Mouse (Mus musculus) heart, adult 18-20 months (tissue): ENCODE data around the gene Plekho1. TPM values are rescaled to one million over a fixed set of nuclear protein-coding genes. Genes with fewer than 3 reads are reported as not detected.
A peak's percentile ranks its signal among the peaks of the same experiment; 100 is the strongest.

Experiments
- DNase-seq, 2 experiments: peaks; one replicate each; pipeline ENCODE4 v3.0.0; 2021 to 2022; ENCODE audit warnings: mixed read lengths in 1 of 2
- total RNA-seq, 2 experiments: library from RNA; stranded (reverse); gene quantifications; 2 replicates each; pipeline ENCODE4 v1.2.3; 2021

The Plekho1 gene
- total RNA-seq, 2 experiments from 2014 or later = 64.7 to 68.2 TPM

- DNase-seq = no peak
These were observed 12.7 kb upstream of the Plekho1 start for GRCm38 (mm10) chr3:96008463-96008862.

- DNase-seq = no peak
These were observed 5.8 kb upstream of the Plekho1 start for GRCm38 (mm10) chr3:96001560-96001959.

DNA sequence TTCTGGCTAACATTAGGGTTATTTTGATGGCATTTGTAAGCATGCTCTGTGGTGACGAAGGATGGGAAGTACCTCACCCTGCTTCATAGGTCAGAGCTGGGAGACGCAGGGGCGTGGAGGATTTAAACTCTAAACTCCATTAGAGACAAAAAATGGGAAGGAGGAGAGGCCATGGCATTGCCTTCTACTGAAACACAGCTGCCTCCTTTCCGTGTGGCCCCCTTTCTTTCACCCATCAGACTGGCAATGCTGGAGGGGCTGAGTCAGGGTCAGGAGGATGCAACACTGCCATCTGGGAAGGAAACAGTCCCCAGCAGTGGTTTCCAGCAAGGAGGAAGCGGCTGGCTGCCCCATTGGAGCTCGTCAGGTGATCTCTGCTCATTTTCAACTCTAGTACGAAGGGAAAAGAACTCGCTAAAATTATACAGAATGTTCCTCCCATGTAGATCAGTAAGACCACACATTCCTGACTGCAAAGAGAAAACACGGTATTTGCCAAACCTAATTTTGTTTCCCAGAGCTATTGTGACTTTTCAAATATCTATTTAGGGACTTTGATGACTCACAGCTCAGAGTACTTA, 5.2 kb upstream of the Plekho1 start:
- peak; percentile 54 for DNase-seq

- DNase-seq = peak; percentile 49 to 61
These were observed 4.4 kb upstream of the Plekho1 start for GRCm38 (mm10) chr3:96000080-96000632.

- DNase-seq = peak in 1 of 2 experiments; percentile 20
These were observed 3.7 kb upstream of the Plekho1 start for GRCm38 (mm10) chr3:95999308-96000079.

- peak; percentile 48 to 55 for DNase-seq
These were observed 1.5 kb upstream of the Plekho1 start for GRCm38 (mm10) chr3:95997203-95997721.

DNA sequence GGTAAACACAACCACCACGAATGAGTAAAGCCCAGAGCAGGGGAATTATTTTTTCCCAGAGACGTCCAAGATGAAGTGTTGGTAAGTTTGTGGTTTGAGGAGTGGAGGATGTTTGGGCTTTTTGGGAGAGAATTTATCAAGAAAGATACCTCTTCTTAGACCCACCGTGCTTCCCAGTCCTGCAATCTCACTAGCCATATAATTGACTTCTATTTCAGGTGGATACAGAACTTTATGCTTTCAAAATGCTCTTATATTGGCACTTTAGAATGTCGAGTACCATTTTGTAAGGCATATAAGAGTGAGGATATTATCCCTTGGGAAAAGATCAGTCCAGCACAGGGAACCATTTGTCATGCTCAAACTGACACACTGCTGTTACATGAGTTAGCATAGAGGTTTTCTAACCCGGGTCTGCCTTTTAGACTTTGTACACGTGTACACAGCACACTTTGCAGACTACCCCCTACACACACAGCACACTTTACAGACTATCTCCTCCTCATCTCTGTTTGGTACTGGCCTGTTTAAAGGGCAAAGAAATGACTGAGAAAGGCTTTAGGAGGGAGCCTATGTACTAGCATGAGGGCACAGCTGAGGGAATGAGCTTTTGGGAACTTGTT, 761 bp upstream of the Plekho1 start:
- no peak for DNase-seq

DNA sequence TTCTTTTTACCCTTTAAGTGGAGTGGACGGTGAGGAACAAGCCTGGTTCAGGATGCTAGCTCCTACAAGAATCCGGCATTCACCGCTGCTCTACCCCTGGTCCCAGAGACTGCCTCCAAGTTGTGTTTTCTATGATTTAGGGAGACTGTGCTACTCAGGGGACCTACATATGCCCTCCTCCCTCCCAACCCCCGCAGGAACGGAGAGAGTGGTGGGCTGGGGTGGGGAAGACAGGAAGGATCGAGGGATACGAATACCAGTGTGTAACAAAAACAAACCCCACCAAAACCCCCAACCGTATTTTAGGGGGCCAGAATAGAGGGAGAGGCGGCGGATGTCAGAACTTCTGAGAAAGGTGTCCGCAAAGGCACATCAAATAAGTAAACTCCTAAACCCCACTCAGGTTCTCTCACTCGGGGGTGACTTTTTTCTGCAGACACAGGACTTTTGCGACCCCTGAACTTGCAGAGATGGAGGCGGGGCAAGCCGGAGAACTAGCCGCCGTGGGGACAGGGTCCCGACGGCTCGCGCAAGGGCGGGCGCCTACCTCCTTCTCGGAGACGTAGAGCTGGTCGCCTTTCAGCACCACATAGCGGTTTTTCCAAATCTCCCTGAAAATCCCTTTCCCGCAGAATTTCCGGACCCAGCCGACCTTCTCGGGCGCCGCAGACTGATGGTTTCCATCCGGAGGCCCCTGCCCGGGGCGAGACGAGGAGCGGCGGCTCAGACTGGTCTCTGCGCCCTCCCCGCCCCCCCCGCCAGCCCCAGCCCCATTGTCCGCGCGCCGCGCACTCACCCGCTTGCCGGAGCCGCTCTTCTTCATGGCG, 613 bp downstream of the Plekho1 start:
- DNase-seq = peak in 1 of 2 experiments; percentile 77

GRCm38 (mm10) chr3:95994381-95994846, 1.4 kb downstream of the Plekho1 start:
- peak; percentile 62 to 69 for DNase-seq

- peak; percentile 72 to 75 for DNase-seq
These were observed 1.9 kb downstream of the Plekho1 start for GRCm38 (mm10) chr3:95993881-95994280.

DNA sequence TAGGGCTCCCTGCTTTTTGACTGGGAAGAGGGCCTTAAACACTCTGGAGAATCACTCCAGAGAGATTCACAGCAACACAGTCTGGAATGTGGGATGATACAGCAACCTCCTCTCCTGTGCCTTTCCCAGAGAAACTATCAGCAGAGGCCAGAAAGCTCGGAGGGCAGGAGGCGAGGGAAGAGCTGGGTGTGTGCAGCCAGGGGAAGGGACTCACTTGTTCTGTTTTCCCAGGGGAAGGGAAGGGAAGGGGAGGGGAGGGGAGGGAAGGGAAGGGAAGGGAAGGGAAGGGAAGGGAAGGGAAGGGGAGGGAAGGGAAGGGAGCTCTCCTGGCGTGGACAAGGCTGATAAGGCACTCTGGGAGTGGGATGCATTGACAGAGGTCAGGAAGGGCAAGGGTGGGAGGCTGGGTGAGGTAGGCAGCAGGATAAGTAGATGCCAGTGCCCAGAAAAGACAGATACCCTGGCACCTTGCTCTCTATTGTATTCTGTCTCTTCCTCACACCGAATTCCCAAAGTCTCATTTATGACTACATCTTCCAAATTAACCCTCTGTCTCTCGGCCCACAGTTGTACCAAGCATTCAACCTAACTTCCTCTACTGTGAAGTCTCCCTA, 2.7 kb downstream of the Plekho1 start:
- peak; percentile 55 to 65 for DNase-seq

DNA sequence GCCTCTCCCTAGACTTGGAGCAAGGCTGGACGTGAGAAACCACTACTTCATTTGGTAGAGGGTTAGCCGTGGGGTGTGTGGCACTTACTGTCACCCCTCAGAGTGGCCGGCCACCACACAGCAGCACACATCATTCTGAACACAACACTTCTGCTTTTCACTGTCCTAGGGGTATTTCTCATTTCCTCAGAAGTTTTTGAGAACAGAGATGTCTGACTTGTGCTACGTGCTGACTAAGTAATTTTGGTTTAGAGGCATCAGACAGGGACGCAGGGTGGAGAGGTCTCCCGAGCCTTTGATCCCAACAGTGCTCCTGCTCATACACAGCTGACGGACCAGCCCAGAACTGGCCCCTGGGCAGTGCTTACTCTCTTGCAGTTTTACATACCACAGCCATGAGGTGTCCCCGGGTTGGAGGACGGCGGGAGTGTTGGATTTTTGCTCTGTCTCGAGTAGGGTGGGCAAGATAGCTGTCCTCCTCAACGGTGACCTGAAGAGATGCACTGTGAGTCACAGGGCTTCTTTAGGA, 5.3 kb downstream of the Plekho1 start:
- DNase-seq = peak in 1 of 2 experiments; percentile 24

- peak in 1 of 2 experiments; percentile 26 for DNase-seq
These were observed 6.8 kb downstream of the Plekho1 start for GRCm38 (mm10) chr3:95988969-95989368.

- no peak for DNase-seq
These were observed 7.7 kb downstream of the Plekho1 start for GRCm38 (mm10) chr3:95988138-95988537.

DNA sequence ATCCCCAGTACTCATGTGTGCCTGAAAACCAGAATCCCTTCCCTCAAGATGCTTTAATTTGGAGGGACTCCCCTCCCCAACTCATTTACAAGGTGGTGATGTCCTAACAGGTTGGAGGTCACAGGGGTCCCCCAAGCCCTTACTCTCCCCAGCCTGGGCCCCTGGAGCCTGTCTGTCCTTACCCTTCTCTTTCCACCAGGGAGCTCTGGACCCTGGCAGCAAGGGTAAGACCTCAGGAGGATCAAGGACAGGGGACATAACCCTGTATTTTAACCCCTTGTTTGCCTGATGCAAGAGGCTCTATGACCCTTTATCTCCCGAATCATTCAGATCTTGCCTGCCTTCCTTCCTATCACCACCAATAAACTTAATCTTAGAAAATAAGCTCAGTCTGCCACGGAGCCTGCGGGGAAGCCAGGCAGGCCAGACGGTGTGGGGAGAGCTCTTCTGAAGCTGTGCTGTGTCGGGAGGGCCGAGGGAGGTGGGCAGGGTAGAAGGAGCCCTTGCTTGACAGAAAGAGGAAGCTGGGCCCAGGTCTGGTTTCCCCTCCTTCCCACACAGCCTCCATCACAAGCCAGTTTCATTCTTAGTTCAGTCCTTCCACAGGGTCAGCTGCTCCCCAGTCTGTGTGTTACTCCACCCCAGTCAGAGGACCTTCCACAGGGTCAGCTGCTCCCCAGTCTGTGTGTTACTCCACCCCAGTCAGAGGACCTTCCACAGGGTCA, 8.3 kb downstream of the Plekho1 start:
- DNase-seq = peak in 1 of 2 experiments; percentile 26

DNA sequence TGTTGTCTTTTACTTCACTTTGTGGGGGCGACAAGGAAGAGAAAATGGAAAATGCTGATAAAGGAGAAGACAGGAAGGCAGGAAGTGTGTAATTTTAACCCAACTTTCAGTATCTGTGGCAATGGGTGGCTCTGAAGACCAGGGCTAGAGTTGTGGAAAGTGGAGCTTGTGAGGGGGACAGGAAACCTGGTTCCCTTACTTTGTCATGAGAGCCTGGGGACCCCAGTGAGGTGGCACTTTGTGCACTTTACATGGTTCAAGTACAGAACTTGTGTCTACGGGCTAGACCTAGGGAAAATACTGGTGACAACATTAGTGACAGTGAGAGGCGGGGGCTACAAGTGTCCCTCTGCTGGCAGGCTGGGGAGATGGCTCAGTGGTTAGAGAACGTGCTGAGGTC, 8.8 kb downstream of the Plekho1 start:
- DNase-seq = peak in 1 of 2 experiments; percentile 24

GRCm38 (mm10) chr3:95986001-95986622, 9.7 kb downstream of the Plekho1 start:
- peak in 1 of 2 experiments; percentile 64 for DNase-seq

DNA sequence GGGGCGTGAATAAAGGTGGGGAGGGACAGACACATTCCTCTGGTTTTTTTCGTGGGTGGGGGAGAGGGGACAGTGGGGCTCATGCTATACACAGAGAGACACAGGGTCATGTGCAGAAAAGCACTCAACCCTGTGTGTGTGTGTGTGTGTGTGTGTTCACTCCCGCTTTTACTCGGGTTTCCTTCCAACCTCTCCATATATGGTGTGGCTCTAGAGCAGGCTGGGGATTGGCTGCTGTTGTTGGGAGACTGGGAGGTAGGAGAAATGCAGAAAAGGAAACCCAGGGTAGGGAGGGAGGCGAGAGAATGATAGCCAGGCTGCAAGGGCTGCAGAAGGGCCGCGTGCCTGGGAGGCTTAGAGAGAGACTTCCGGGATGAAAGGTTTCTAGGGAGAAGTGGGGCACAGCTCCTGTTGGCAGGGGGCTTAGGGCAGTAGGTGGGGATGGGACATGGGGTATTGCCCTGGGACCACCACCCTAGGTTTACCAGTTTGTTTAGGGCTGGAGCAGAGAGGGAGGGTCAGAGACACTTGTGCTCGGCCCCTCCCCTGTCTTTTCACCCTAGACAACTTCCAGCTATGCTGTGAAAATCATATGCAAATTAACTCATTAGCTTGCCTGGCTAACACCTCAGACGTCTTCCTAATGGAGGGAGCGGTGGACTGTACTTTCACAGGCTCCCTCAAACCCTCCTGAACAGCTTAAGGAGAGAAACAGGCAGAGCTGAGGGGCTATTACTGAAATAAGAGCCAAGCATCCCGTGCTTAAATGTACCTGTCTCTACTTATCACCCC, 10.4 kb downstream of the Plekho1 start:
- peak; percentile 70 to 83 for DNase-seq

- no peak for DNase-seq
These were observed 13.7 kb downstream of the Plekho1 start for GRCm38 (mm10) chr3:95982129-95982528.
